Mouse (Mus musculus): Measurements from ENCODE around the gene Gm48552.

- TF ChIP-seq POLR2A (IDR thresholded peaks at IDR 0.05; ENCODE audit: low read depth, low read length) (no peak), CTCF (conservative IDR thresholded peaks at IDR 0.05; ENCODE audit: insufficient read depth, insufficient read length, low read depth, low read length) (no peak)
Observed at GRCm38 (mm10) chr10:81390678-81390965, 1.8 kb downstream of the Gm48552 start.

Data from kidney, adult 2 months (tissue).